Comparison of ENCODE assay signal across 8 mouse cellular contexts in the genomic region with DNA sequence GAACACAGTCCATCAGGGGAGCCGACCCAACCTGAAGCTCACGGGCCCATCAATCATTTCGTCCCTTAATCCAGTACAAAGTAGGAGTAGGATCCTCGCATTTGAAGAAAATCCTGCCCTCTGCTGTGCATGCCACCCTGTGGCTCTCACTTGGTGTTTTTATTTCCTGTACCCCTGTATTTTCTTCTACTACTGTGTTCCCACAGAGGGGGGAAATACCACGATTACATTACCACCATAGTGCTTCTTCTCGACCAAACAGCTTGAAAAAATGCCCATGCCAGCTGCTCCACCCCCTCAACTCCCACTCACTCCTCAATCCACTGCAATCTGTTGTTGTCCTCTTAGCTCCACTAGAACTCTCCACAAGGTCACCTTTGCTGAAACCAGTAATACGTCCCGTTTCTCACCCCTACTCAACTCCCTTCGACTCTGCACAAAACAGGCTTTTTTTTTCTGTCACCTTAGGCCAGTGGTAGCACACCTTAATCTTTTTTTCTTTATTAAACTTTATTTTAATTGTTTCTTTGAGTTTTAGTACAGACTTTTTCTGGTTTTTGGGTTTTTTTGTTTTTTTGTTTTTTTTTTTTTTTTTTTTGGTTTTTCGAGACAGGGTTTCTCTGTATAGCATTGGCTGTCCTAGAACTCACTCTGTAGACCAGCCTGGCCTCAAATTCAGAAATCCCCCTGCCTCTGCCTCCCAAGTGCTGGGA. TPM values are rescaled to one million over a fixed set of nuclear protein-coding genes. Genes with fewer than 3 reads are reported as not detected.
DNase-seq lines count a peak whose midpoint lies in the region; ATAC-seq and TF ChIP-seq lines count a peak whose summit lies in the region.

No protein-coding gene starts in this region.

- H3K27ac ChIP-seq in heart, postnatal 0 days (ENCODE audit: low read depth): peak overlapping the region; percentile 100
- peak overlapping the region; percentile 99 for H3K27ac ChIP-seq in hindbrain, embryonic 15.5 days (replicated peaks)
- peak overlapping the region; percentile 99 for H3K27ac ChIP-seq in midbrain, embryonic 14.5 days (replicated peaks; ENCODE audit: low read depth, low read length)

- no peak overlapping the region for H3ac ChIP-seq in C2C12 (ENCODE audit: control insufficient read depth, insufficient read length, low read depth)

- peak overlapping the region; percentile 47; the same call in 1 of the 2 replicates for H3K4me2 ChIP-seq in heart, postnatal 0 days (ENCODE audit: low read depth, low read length)
- H3K4me2 ChIP-seq in hindbrain, embryonic 15.5 days: peak overlapping the region; percentile 81
- peak overlapping the region; percentile 43 for H3K4me2 ChIP-seq in midbrain, embryonic 14.5 days (ENCODE audit: low read length)

- DNase-seq in heart, postnatal 0 days (ENCODE audit: low spot score): no peak
- no peak for DNase-seq in heart, adult 8-10 months (ENCODE audit: low spot score)
- DNase-seq in ZHBTc4 (ENCODE audit: low read depth, low spot score) (peak; percentile 55), adipocyte (ENCODE audit: low spot score) (no peak)
- DNase-seq in midbrain, embryonic 14.5 days: no peak
- no peak for DNase-seq in urinary bladder, postnatal 14 days (ENCODE audit: low spot score)

- peak overlapping the region; percentile 99; the same call in 1 of the 2 replicates for H3K4me3 ChIP-seq in heart, postnatal 0 days (ENCODE audit: low read depth, low read length)
- peak overlapping the region; percentile 18 for H3K4me3 ChIP-seq in C2C12 (ENCODE audit: insufficient read depth, poor library complexity, severe bottlenecking)
- H3K4me3 ChIP-seq in hindbrain, embryonic 15.5 days: peak overlapping the region; percentile 90
- peak overlapping the region; percentile 91; the same call in 1 of the 2 replicates for H3K4me3 ChIP-seq in midbrain, embryonic 14.5 days (replicated peaks; ENCODE audit: low read depth, low read length)

- 80% methylated on average over 10 of the region's 10 CpGs for WGBS in heart, postnatal 0 days
- WGBS in hindbrain, embryonic 15.5 days: 78% methylated on average over 10 of the region's 10 CpGs
- 84% methylated on average over 10 of the region's 10 CpGs for WGBS in midbrain, embryonic 14.5 days

- no peaks in the 10 kb centered on the region for H3K27me3 ChIP-seq in heart, postnatal 0 days (ENCODE audit: control insufficient read depth, insufficient read depth, low read length)
- H3K27me3 ChIP-seq in C2C12 (ENCODE audit: control insufficient read depth, insufficient read depth, insufficient read length): no peaks in the 10 kb centered on the region
- no peaks in the 10 kb centered on the region for H3K27me3 ChIP-seq in hindbrain, embryonic 15.5 days
- H3K27me3 ChIP-seq in midbrain, embryonic 14.5 days (ENCODE audit: control insufficient read depth, insufficient read depth, low read length): no peaks in the 10 kb centered on the region

- H3K79me3 ChIP-seq in C2C12 (ENCODE audit: low read depth): peaks cover 34% of the 10 kb centered on the region

- H3K79me2 ChIP-seq in C2C12 (ENCODE audit: control insufficient read depth, insufficient read depth): peaks cover 41% of the 10 kb centered on the region

- peaks cover 7% of the 10 kb centered on the region for H3K4me1 ChIP-seq in heart, postnatal 0 days (ENCODE audit: control insufficient read depth, insufficient read depth)
- H3K4me1 ChIP-seq in hindbrain, embryonic 15.5 days (replicated peaks): peaks cover 30% of the 10 kb centered on the region
- peaks cover 16% of the 10 kb centered on the region for H3K4me1 ChIP-seq in midbrain, embryonic 14.5 days (ENCODE audit: control insufficient read depth, insufficient read depth, low read length)

- no peaks in the 10 kb centered on the region for H3K9me3 ChIP-seq in heart, postnatal 0 days (replicated peaks; ENCODE audit: control insufficient read depth, low read length)
- no peaks in the 10 kb centered on the region for H3K9me3 ChIP-seq in hindbrain, embryonic 15.5 days
- H3K9me3 ChIP-seq in midbrain, embryonic 14.5 days (ENCODE audit: control insufficient read depth, low read length): no peaks in the 10 kb centered on the region

- no peak overlapping the region for H3K9ac ChIP-seq in heart, postnatal 0 days (replicated peaks; ENCODE audit: low read depth, low read length)
- peak overlapping the region; percentile 24; the same call in 1 of the 2 replicates for H3K9ac ChIP-seq in hindbrain, embryonic 15.5 days
- H3K9ac ChIP-seq in midbrain, embryonic 14.5 days (replicated peaks; ENCODE audit: low read length): no peak overlapping the region

- TF ChIP-seq EP300 in heart, postnatal 0 days (IDR thresholded peaks at IDR 0.05; ENCODE audit: low read depth): no peak

- ATAC-seq in heart, postnatal 0 days (ENCODE audit: insufficient read depth, low read depth): no peak
- ATAC-seq in hindbrain, embryonic 15.5 days (ENCODE audit: low FRiP score, low read depth): no peak
- ATAC-seq in midbrain, embryonic 14.5 days (ENCODE audit: low FRiP score, low TSS enrichment): no peak

- H3K36me3 ChIP-seq in heart, postnatal 0 days (replicated peaks; ENCODE audit: control insufficient read depth, insufficient read depth, low read length): peaks cover 17% of the 10 kb centered on the region
- peaks cover 25% of the 10 kb centered on the region for H3K36me3 ChIP-seq in C2C12 (ENCODE audit: control insufficient read depth, insufficient read depth)
- peaks cover 18% of the 10 kb centered on the region for H3K36me3 ChIP-seq in hindbrain, embryonic 15.5 days
- peaks cover 23% of the 10 kb centered on the region for H3K36me3 ChIP-seq in midbrain, embryonic 14.5 days (ENCODE audit: control insufficient read depth, insufficient read depth, low read length)

- no peak for TF ChIP-seq CTCF in heart, postnatal 0 days (IDR thresholded peaks at IDR 0.05; ENCODE audit: low read depth)
- no peak for TF ChIP-seq CTCF in C2C12 (IDR thresholded peaks at IDR 0.05; ENCODE audit: control insufficient read depth, insufficient read depth, insufficient read length)

TF ChIP-seq in C2C12, 6 proteins besides CTCF, POLR2A, EP300 and RAD21:
- TF ChIP-seq MAX (IDR thresholded peaks at IDR 0.05): no peak
- TF ChIP-seq MYOD1 (IDR thresholded peaks at IDR 0.05; ENCODE audit: control insufficient read depth, insufficient read length, low read depth): no peak
- no peak for TF ChIP-seq USF1 (IDR thresholded peaks at IDR 0.05; ENCODE audit: low read depth)
- TF ChIP-seq FOSL1 (IDR thresholded peaks at IDR 0.05; ENCODE audit: insufficient read depth, low read length, poor library complexity, severe bottlenecking): no peak
- TF ChIP-seq MYOG (IDR thresholded peaks at IDR 0.05; ENCODE audit: control insufficient read depth, extremely low read depth, insufficient read length): no peak
- TF ChIP-seq CEBPB (IDR thresholded peaks at IDR 0.05; ENCODE audit: low read depth): no peak

RNA-seq across cellular contexts. Expression of a gene that starts 0.9 kb away (rescaled TPM):
- 320 and 327 TPM in 2 replicates for total RNA-seq in heart, postnatal 0 days (2014; rRNA removed; ENCODE audit: low replicate concordance)
- 549 and 562 TPM in 2 replicates for polyA plus RNA-seq in heart, postnatal 0 days (2015; fragmentation: Nextera tagmentation; extraction: Ambion mirVana)
- 100 to 1,000 TPM; 166 to 179 (median 176) TPM for total RNA-seq in heart, adult 8-10 months (2022)
- 384 TPM for polyA plus RNA-seq in C2C12 (2012; fragmentation: generic; extraction: Trizol)
- polyA plus RNA-seq in hindbrain, embryonic 15.5 days (2015; fragmentation: Nextera tagmentation; extraction: Ambion mirVana): 917 and 959 TPM in 2 replicates
- polyA plus RNA-seq in midbrain, embryonic 14.5 days (2014; fragmentation: Nextera tagmentation; extraction: Ambion mirVana): 1,242 and 1,259 TPM in 2 replicates

RNA-seq across cellular contexts. Expression of a gene that starts 22.8 kb away (rescaled TPM):
- total RNA-seq in heart, postnatal 0 days (2014; rRNA removed; ENCODE audit: low replicate concordance): 433 and 473 TPM in 2 replicates
- polyA plus RNA-seq in heart, postnatal 0 days (2015; fragmentation: Nextera tagmentation; extraction: Ambion mirVana): 496 and 503 TPM in 2 replicates
- 100 to 1,000 TPM; 114 to 126 (median 121) TPM for total RNA-seq in heart, adult 8-10 months (2022)
- polyA plus RNA-seq in C2C12 (2012; fragmentation: generic; extraction: Trizol): 320 TPM
- 1,345 and 1,399 TPM in 2 replicates for polyA plus RNA-seq in hindbrain, embryonic 15.5 days (2015; fragmentation: Nextera tagmentation; extraction: Ambion mirVana)
- 1,631 and 1,863 TPM in 2 replicates for polyA plus RNA-seq in midbrain, embryonic 14.5 days (2014; fragmentation: Nextera tagmentation; extraction: Ambion mirVana)

RNA-seq across cellular contexts. Expression of a gene that starts 27.2 kb away (rescaled TPM):
- 32.3 and 102 TPM in 2 replicates for total RNA-seq in heart, postnatal 0 days (2014; rRNA removed; ENCODE audit: low replicate concordance)
- 33.9 and 40.8 TPM in 2 replicates for polyA plus RNA-seq in heart, postnatal 0 days (2015; fragmentation: Nextera tagmentation; extraction: Ambion mirVana)
- total RNA-seq in heart, adult 8-10 months (2022): 10 to 100 TPM; 15.7 to 24.4 (median 19.2) TPM
- polyA plus RNA-seq in C2C12 (2012; fragmentation: generic; extraction: Trizol): 110 TPM
- polyA plus RNA-seq in hindbrain, embryonic 15.5 days (2015; fragmentation: Nextera tagmentation; extraction: Ambion mirVana): 95.4 and 108 TPM in 2 replicates
- 83.7 and 107 TPM in 2 replicates for polyA plus RNA-seq in midbrain, embryonic 14.5 days (2014; fragmentation: Nextera tagmentation; extraction: Ambion mirVana)

RNA-seq across cellular contexts. Expression of a gene that starts 45.4 kb away (rescaled TPM):
- total RNA-seq in heart, postnatal 0 days (2014; rRNA removed; ENCODE audit: low replicate concordance): 24.5 and 28.0 TPM in 2 replicates
- 49.8 and 53.7 TPM in 2 replicates for polyA plus RNA-seq in heart, postnatal 0 days (2015; fragmentation: Nextera tagmentation; extraction: Ambion mirVana)
- total RNA-seq in heart, adult 8-10 months (2022): 10 to 100 TPM in 2 of 4 experiments, 1 to 10 TPM in 2; 8.7 to 14.9 (median 10.1) TPM
- polyA plus RNA-seq in C2C12 (2012; fragmentation: generic; extraction: Trizol): 109 TPM
- 88.4 and 101 TPM in 2 replicates for polyA plus RNA-seq in hindbrain, embryonic 15.5 days (2015; fragmentation: Nextera tagmentation; extraction: Ambion mirVana)
- polyA plus RNA-seq in midbrain, embryonic 14.5 days (2014; fragmentation: Nextera tagmentation; extraction: Ambion mirVana): 93.9 and 110 TPM in 2 replicates

Comparison
In these comparisons a context has a peak if more than half of its experiments do, and no peak if none do; other contexts are left out.
1. H3K4me3 ChIP-seq: peak in every context shown above with its lines; median percentile 99 in heart, postnatal 0 days; 91 in midbrain, embryonic 14.5 days; 90 in hindbrain, embryonic 15.5 days; 18 in C2C12.